Mouse (Mus musculus) c-Kit-positive CD71-positive TER-119-positive erythroid progenitor cells, embryonic 14.5 days (primary cell): ENCODE results near the gene Ovol2.

Experiments used
- DNase-seq: peaks from one replicate; pipeline ENCODE4 v3.0.0-alpha.2; 2013; ENCODE audit warnings: low spot score

Ovol2 gene

DNA sequence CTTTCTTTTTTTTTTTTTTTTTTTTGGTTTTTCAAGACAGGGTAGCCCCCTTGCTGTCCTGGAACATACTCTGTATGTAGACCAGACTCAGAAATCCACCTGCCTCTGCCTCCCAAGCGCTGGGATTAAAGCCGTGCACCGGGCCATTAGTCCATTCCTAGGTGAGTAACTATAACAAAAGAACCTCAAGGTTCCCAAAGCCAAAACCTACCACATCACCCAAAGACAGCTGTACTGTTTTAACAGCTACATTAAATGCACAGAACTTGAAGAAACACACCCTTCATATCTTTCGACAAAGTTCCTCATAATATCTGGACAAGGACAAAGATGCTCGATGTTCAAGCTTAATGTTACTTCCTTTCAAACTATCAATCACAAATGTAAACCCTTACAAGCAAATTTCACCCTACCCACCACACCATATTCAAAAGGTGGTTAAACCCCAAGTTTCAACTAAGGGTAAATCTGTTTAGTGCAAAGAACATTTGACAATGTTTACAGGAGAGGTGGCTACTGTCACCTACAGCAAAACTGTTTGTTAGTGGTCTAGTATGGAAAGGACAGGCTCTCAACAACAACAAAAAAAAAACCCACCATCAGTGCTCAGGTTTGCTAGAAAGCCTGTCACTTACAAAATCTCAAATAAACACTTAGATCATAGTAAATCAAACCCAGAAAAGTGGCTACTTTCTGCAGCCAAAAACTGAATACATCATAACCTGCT, 64.8 kb downstream of the Ovol2 start:
- no peak for DNase-seq

DNA sequence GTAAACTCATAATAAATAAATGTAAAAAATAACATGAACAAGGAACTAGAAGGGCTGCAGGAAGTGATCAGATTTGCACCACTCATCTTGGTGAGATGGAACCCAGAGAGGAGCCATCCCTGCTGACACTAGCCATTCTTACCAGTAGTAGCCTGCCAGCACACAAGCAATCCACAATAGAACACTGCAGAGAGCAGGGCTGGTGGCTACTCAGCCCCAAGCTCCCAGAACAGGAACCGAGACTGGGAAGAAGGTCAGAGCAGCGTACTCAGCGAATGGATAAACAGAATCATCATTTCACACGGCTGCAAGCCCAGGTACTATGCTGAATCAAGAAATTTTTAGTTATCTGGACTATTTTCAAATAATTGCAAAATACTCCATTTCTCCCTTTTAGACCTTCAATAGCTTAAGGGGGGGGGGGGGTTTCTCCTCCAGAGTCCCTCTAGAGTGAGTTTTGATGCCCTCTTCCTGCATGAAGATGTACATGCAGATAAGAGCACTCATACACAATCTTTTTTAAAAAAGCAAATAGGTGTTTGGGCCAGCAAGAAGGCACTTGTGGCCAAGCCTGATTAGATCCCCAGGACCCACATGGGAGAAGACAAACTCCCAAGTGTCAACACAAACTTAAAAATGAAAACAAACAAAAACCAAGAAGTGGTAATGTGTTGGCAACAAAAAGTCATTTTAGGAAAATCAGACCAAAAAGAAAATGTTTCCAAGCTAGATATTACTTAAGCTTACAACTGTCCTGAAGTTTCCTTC, 65.8 kb downstream of the Ovol2 start:
- DNase-seq = no peak

DNA sequence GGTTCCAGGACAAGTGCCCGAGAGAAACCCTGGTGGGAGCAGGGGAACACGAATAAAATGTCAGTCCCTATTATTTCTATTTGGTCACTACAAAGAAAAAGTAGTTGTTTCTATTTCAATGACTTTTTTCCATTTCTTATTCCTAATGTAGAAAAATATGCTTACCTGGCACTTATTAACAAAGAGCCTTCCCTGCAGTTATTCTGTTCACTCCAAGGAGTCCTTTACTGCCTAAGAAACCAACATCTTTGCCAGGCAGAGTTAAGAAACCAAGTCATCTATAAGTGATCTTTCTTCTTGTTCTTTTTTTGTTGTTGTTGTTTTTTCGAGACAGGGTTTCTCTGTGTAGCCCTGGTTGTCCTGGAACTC, 66.8 kb downstream of the Ovol2 start:
- no peak for DNase-seq

DNA sequence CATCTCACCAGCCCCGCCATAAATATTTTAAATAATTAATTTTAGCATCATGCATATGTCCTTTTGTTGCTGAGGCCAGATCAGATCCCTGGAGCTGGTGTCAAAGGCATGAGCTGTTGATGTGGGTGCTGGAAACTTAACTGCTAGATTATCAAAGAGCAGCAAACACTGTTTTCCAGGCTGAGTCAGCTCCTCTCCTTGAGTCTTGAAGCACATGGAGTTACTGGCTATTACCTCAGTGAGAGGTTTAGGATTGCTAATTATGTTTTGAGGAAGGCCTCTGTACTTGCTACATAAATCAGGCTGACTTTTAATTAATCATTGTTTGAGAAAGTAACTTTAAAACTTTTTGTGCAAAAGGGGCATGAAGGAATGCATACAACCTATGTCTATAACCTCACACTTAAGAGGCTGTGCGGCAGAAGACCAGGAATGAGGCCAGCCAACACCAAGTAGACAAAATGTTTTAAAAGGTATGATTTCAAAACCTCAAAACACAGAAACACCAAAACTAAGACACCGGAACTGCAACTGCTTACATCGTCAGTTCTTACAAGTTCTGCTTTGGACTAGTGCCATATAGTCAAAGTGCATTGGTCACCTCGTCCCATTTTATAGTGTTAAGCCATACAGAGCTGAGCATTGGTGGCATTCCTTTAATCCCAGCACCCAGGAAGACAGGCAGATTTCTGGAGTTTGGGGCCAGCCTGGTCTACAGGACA, 67.4 kb downstream of the Ovol2 start:
- DNase-seq = no peak

DNA sequence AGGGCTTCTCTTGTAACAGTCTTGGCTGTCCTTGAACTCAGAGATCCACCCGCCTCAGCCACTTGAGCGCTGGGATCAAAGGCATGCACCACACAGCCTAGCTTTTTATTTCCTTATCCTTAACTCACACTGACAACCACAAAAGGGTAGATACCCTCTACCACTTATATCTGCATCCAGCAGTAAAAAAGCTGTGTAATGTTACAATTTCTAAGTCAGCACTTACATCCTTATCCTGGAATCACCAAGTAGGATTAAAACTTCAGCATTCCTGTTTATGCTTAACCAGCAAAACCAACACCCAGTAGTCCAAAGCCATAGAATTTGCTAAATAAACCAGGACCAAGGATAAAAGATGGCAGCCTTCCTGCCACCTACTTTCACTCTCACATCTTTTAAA, 69.1 kb downstream of the Ovol2 start:
- no peak for DNase-seq
